Mouse (Mus musculus) MEL (cell line): ENCODE data around the gene Hhatl.

Experiments
- CHD2 ChIP-seq: IDR thresholded peaks from 2 replicates; pipeline ENCODE4 v1.6.1; 2011; ENCODE audit warnings: low read length, improper control_type of control experiment
- CTCF ChIP-seq, 3 experiments: IDR thresholded peaks in 2 of 3; conservative IDR thresholded peaks in 1 of 3; 2 replicates each; pipeline ENCODE4 v1.5.1; 2011 to 2012; ENCODE audit warnings: low read length in 3 of 3, low read depth in 2 of 3, mild to moderate bottlenecking in 2 of 3, improper control_type of control experiment in 1 of 3, inconsistent platforms in 1 of 3, mixed read lengths in 1 of 3, moderate library complexity in 1 of 3; ENCODE audit not compliant: control insufficient read depth in 1 of 3, insufficient read depth in 1 of 3, poor library complexity in 1 of 3, severe bottlenecking in 1 of 3
- EP300 ChIP-seq, 2 experiments: IDR thresholded peaks; 2 replicates each; pipeline ENCODE4 v1.6.1; 2011; ENCODE audit warnings: improper control_type of control experiment in 2 of 2, low read length in 2 of 2, low read depth in 1 of 2, mild to moderate bottlenecking in 1 of 2
- GABPA ChIP-seq: IDR thresholded peaks from 2 replicates; pipeline ENCODE4 v1.6.1; 2012; ENCODE audit warnings: low read depth, mild to moderate bottlenecking, inconsistent platforms, low read length, improper control_type of control experiment, moderate library complexity
- GATA1 ChIP-seq: IDR thresholded peaks from 2 replicates; pipeline ENCODE4 v1.6.1; 2011; ENCODE audit warnings: low read depth, low read length, improper control_type of control experiment
- MAZ ChIP-seq: IDR thresholded peaks from 2 replicates; pipeline ENCODE4 v1.6.1; 2012; ENCODE audit warnings: low read depth, mild to moderate bottlenecking, inconsistent platforms, low read length, improper control_type of control experiment
- POLR2A ChIP-seq, 2 experiments: IDR thresholded peaks; 2 replicates each; pipeline ENCODE4 v1.6.1; 2011 to 2012; ENCODE audit warnings: low read length in 2 of 2, mild to moderate bottlenecking in 2 of 2, control low read depth in 1 of 2, improper control_type of control experiment in 1 of 2, low read depth in 1 of 2, moderate library complexity in 1 of 2; ENCODE audit not compliant: control insufficient read depth in 1 of 2, insufficient read depth in 1 of 2, poor library complexity in 1 of 2
- POLR2AphosphoS5 ChIP-seq: IDR thresholded peaks from 2 replicates; pipeline ENCODE4 v1.6.1; 2012; ENCODE audit warnings: low read depth, borderline replicate concordance, mild to moderate bottlenecking, inconsistent platforms, low read length, moderate library complexity, mixed read lengths
- RCOR1 ChIP-seq: IDR thresholded peaks from 2 replicates; pipeline ENCODE4 v1.6.1; 2012; ENCODE audit warnings: low read depth, mild to moderate bottlenecking, inconsistent platforms, low read length, improper control_type of control experiment
- SIN3A ChIP-seq: IDR thresholded peaks from 2 replicates; pipeline ENCODE4 v1.6.1; 2012; ENCODE audit warnings: low read length, improper control_type of control experiment, inconsistent platforms
- UBTF ChIP-seq: IDR thresholded peaks from 2 replicates; pipeline ENCODE4 v1.6.1; 2012; ENCODE audit warnings: low read depth, mild to moderate bottlenecking, inconsistent platforms, low read length, improper control_type of control experiment, moderate library complexity, borderline replicate concordance; ENCODE audit not compliant: insufficient read depth
- ZNF384 ChIP-seq: IDR thresholded peaks from 2 replicates; pipeline ENCODE4 v1.6.1; 2012; ENCODE audit warnings: low read depth, mild to moderate bottlenecking, inconsistent platforms, low read length, improper control_type of control experiment

DNA sequence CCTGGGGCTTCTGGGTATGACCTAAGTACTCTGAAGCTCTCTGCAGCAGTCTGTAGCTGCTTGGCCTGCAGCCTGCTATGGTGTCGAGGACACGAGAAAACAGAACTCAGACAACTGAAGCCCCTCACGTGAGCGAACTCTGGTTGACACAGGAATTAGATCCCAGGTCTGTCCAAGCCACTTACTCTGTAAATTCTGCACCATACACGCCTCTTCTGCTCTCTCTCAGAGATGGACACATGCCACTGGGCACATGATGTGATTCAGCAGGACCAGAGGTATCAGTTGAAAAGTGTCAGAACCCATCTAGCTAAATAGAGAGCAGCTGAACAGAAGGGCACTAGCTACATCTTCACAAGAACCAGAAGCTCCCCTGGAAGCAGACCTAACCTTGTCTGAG lies 19.9 kb downstream of the Hhatl start:
- no peak for TF ChIP-seq CTCF (IDR thresholded peaks at IDR 0.05 in 2 of 3, conservative IDR thresholded peaks at IDR 0.05 in 1 of 3; ENCODE audit: control insufficient read depth in 1 of 3, insufficient read depth in 1 of 3, low read depth in 2 of 3, low read length in 3 of 3, poor library complexity in 1 of 3, severe bottlenecking in 1 of 3)
- no peak for TF ChIP-seq MAZ
- no peak for TF ChIP-seq CHD2
- TF ChIP-seq EP300 (IDR thresholded peaks at IDR 0.05; ENCODE audit: low read depth in 1 of 2, low read length in 2 of 2), result no peak
- TF ChIP-seq POLR2A (IDR thresholded peaks at IDR 0.05; ENCODE audit: control insufficient read depth in 1 of 2, insufficient read depth in 1 of 2, low read depth in 1 of 2, low read length in 2 of 2, poor library complexity in 1 of 2), result no peak
- no peak for TF ChIP-seq ZNF384
- no peak for TF ChIP-seq GATA1
- TF ChIP-seq GABPA, result no peak
- no peak for TF ChIP-seq UBTF
- TF ChIP-seq POLR2AphosphoS5, result no peak
- TF ChIP-seq RCOR1, result no peak
- TF ChIP-seq SIN3A, result no peak
